Mouse (Mus musculus): ENCODE data around the gene Trpm6. TPM values are rescaled to one million over a fixed set of nuclear protein-coding genes. Genes with fewer than 3 reads are reported as not detected.

The Trpm6 gene
- polyA plus RNA-seq, 2 experiments from 2014 or later, result 0.40 to 0.76 TPM

DNA sequence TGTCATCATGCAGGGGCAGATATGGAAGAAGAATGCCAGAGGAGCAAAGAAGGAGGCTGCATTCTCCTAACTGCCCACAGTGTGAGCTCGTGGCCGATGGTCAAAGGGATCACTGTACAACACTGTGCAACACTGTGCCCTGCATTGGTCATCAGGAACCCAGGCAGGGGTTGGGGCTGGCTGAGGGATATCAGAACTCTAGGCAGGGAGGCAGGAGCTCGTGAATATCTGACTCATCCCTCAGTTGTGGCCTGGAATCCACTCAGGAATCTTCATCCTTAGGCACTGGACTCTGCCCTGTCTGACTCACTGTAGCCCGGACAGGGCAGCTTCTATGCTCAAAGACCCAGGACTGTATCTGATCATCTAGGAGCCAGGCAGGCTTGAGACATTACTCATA, 140.4 kb downstream of the Trpm6 start:
- ATAC-seq, result no peak

DNA sequence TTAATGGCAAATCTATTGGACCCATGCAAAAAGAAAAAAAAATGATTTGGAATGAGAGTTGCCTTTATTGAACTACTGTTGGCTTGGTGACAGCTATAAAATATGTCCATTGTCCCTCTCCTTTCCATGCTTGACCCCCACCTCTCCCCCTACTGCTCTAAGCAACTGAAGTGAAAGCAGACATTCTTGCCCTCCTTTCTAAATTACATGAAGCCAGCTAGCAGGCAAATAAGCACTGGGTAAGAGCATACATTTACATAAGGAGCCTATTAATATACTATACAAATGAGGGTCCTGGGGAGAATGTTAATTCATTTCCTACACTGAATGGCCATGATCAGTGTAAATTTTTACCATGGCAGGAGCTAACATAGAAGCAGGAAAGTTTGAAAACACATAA, 148.5 kb downstream of the Trpm6 start:
- no peak for ATAC-seq

DNA sequence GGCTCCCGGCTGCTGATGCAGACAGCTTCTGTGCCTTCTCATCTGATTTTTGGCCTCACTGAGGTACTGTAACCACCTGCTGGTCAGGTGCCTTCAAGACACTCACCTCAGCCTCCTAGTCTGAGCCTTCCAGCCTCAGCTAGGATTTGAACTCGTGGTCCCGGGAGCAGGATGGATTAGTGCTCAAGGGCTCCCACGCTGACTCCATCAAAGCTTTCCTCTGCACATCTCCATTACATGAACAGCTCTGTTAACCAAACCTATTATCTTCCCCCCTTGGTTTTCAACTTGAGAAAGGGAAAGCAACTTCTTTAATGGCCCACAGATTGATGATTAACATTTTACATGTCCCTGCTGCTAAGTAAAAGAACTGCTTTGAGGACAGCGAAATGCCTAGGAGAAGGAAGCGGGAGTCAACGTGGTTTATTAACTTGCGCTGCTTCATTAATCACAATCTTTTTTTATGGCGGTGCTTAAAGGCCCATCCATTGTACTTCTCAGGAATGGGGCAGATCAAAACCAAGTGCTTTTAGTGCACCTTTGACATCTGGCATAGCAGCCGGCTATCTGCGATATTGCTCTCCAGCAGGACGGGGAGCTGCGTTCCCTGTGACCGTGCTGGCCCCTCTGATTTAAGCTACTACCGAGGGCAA, 152.4 kb downstream of the Trpm6 start:
- ATAC-seq, result no peak

DNA sequence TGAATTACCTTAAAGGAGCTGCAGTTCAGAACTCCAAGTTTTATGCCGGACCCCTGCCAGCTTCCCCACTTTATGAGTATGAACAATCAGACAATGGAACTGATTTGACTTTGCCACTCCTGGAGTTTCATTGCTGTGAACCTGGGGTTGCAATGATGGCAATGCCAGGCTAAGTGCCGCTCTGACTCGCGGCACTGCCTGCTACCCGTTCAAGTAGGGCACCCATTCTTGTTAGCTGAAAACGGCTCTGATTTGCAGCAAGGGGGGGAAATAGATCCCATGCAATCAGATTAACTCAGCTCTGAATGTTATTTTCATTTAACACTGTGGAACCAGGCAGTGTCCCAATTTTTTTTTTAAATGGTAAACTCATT, 152.9 kb downstream of the Trpm6 start:
- no peak for ATAC-seq

DNA sequence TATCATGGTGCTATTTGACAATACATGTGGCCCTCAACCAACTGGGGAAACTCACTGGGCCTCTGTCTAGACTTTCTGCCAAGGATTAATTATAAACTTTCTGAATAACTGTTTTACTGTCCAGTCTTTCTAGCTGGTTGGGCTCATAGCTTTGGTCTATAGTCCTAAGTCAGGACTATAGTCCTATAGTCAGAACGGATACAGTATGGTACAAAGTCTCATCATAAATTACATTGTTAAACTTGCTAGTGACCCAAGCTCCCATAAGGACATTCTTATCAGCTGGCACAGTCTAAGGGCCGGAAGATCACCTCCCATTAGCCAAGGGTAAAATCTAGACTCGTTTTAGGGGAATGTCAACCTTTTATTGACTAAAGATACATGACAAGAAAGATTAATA, 155.7 kb downstream of the Trpm6 start:
- ATAC-seq, result no peak

DNA sequence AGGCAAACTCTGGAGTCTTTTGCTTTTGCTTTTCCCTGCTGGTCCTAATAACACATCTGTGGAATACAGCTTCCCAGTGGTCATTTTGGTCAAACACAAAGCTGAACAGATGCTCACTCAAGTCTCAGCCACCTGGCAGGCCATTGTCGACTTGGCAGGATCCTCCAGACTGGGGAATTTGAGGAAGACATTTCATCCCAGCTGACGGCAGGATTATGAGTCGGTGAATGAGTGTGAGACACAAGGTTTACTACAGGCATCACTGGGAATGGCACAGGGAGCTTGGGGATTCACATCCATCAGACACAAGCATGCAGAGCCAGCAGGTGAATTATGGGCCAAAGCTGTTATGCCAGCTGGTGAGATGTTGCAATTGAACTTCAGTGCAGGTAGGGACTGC, 159.9 kb downstream of the Trpm6 start:
- ATAC-seq, result no peak

DNA sequence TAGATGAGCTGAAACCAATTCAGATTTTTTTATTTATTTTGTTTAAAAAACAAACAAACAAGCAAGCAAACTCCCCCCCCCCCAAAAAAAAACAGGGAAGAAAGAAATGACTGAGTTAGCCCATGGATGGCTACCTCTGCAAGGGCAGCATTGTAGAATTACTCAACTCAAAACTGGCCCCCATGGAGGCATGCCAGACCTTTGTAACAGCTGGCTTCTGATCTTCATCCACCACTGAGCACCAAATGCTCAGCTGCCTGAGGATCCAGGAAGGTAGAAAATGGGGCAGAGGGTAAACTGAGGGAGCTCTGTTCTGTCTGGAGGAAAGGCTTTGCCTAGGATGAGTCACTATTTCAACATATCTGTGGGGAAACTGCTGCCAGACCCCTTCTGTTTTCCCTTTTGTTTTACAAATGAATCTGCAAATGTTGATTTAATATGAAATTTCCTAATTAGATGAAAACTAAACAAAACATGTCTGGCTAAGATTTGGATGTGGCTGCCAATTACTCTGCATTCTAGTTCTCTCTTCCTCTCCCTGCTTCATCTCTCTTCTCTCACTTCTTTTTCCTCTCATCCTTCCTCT, 162.1 kb downstream of the Trpm6 start:
- ATAC-seq, result no peak

DNA sequence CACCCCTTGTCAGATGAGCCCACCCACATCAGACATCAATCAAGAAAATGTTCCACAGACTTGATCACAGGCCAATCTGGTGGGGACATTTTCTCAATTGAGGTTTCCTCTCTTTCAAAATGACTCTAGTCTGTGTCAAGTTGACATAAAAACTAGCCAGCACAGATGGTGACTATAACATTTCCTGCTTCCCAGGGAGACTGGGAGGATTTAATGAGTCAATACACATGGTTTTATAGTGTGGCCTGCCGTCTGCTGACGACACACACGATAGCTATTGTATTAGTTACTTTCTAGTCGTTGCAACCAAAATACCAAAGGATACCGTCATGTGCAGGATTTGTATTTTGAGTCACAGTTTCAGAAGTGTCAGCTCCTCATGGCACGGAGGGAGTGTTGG, 191.6 kb downstream of the Trpm6 start:
- no peak for ATAC-seq

Other genes with a start within 250 kb of the Trpm6 start
- gene Ostf1, start 118.2 kb upstream of the Trpm6 start, polyA plus RNA-seq (2017; shearing (Covaris generic)), result 100 to 1,000 TPM; 142 to 143 TPM
- gene Nmrk1, start 118.0 kb upstream of the Trpm6 start, polyA plus RNA-seq (2017; shearing (Covaris generic)), result 1 to 10 TPM; 6.0 to 7.3 TPM
- gene Carnmt1, start 79.2 kb upstream of the Trpm6 start, polyA plus RNA-seq (2017; shearing (Covaris generic)), result 1 to 10 TPM; 2.7 to 4.3 TPM
- 1 to 10 TPM; 2.5 to 4.0 TPM for gene D030056L22Rik, start 36.8 kb upstream of the Trpm6 start, polyA plus RNA-seq (2017; shearing (Covaris generic))

Data from activated CD4-positive, CD25-positive, alpha-beta regulatory T cell, adult 4 months (primary cell).